Mouse (Mus musculus): Measurements from ENCODE around the gene Rpl38. TPM values are rescaled to one million over a fixed set of nuclear protein-coding genes. Genes with fewer than 3 reads are reported as not detected.

Rpl38 gene
- total RNA-seq, 2 experiments from 2014 or later = 1,092 to 1,268 TPM

DNA sequence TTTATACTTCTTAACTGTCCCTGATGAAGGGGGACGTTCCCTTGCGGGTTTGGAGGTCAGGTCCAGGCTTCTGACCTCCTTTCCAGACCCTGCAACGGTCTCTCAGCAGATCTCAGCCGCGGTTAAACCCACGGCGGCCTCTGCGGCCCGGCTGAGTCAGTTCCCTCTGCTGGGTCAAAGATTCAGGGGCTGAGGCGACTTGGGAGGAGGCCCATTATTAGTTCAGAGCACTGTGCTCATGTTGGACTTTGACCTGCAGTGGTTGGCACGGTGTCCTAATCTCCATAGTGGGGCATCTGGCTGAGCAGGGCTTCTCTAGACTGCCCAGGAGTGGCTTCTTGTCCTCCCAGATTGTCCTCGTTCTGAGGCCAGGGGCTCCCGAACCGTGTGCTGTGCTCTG lies 8.1 kb downstream of the Rpl38 start:
- DNase-seq (ENCODE audit: low spot score in 2 of 2) = peak in 1 of 2 experiments; percentile 59

DNA sequence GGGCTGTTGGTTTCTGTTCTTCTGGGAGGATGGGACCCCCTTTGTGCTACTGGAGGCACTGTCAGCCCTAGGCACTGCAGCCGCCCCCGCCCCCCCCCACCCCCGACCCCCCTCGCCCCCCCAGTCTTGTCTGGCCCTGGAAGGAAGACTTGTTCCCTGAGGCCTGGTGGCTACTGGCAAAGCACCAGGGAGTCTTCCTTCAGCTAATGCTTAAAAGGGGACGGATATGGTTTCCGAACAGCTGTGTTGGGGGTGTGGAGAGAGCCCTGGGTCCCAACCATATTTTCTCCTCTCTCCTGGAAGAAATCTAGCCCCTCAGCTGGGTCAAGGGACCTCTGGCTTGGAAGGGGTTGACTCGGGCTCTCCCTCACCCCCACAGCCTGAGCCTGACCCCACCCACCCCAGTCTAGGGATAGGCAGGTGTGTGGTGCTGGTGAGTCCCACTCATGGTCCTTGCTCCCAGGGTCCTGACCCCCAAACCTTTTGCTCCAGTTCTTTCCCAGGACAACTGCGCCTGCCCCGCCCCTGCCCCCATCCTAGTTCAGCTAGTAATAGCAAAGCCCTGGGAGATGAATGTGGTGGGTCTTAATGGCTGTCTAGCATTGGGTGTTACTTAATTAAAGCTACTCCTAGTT lies 8.7 kb downstream of the Rpl38 start:
- no peak for DNase-seq (ENCODE audit: low spot score in 2 of 2)

DNA sequence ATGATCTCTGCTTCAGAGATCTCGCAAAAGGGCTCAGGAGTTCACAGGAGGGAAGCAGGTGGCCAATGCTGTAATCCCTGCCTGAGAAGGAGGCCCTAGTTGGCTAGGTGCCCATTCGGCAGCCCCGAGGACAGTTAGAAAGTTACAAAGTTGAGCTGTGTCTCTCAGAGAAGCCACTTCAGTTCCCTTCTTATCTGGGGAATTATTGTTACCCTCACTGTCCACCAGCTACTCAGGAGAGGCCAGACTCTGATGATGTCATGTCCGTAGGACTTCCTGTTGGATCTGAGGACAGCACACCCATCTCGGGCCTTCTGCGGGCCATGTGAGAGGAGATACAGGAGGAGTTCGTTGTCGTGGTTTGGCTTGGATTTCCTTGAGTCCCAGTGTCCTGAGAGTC lies 11.3 kb downstream of the Rpl38 start:
- no peak for DNase-seq (ENCODE audit: low spot score in 2 of 2)

DNA sequence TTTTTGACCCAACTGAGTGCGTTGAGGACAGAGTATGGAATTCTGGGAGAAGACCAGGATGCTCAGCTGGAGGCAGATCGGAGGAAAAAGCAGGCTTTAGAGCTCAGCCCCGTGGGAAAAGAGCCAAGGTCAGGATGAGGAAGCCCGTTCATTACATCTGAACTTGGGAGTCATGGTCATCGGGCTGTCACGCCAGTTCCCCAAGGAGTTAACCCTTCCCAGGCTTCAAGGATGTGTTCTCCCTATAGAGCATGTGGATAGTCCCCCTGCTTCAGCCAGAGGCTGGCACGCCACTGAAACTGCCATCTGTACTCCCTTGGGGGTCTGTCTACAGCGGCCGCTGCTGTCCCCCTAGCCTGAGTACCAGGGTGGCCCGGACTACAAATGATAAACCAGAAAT lies 12.0 kb downstream of the Rpl38 start:
- DNase-seq (ENCODE audit: low spot score in 2 of 2) = peak in 1 of 2 experiments; percentile 64

DNA sequence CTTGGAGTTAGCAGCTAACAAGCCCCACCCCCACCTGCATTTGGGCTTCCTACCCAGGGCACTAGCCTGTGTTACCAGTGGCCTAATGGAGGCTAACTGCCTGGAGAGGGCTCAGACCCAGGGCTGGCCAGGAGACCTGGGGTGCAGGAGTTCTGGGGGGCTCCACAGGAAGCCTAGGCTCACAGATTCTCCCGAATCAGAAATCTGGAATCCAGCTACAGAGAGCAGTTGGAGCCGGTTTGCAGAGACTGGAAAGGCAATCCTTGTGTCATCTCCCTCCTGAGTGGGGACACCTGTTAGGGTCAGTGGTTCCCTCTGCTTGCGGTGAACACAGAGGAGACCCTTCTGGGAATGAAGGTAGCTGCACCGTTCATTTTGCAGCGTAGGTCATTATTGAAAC lies 12.7 kb downstream of the Rpl38 start:
- DNase-seq (ENCODE audit: low spot score in 2 of 2) = no peak

DNA sequence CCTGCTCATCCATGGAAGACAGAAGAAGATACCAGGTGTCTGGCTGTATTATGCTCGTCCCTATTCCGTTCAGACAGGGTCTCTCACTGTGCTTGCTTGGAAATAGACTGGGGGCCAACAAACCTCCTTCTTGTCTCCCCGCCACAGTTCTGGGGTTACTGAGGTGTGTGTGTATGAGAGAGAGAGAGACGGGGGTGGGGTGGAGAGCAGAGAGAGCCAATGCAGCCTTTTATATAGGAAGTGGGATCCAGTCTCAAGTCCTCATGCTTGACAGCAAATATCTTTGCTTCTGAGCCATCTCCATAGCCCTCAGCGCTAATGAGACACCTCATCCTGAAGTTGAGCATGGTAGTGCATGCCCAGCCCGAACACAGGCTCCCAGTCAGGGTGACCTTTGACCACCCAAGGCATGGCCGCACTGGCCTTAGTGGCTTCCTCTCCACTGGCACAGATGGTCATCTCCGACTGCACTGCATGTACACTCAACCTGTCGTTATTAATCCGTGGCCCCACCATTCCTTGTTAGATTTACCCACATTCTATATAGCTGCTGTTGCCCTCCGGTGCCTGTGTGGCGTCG lies 14.1 kb downstream of the Rpl38 start:
- no peak for DNase-seq (ENCODE audit: low spot score in 2 of 2)

DNA sequence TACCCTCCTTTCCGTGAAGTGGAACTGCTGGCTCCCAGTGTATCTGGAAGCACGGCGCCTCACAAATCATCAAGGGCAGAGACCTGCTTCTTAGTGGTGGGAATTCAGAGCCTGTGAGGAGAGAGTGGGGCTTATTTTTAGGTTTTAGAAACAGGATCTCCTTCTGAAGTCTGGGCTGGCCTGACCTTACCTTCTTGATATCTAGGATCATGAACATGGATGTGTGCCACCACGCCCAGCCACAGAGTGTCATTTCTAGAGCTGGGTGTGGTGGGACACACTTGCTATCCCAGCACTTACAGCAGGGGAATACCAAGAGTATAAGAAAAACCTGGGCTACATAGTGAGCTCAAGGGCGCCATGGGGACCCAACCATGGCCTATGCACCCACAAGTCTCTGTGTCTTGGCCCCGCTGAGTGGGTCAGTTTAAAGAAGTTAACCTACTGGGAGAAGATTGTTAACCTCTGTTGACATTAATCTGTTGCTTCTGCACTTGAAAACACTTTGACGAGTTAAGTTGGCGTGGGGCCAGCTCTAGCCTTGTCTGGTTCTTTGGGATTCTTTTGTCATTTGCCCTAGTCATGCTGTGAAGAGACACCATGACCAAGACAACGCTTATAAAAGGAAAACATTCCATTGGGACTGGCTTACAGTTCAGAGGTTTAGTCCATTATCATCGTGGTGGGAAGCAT lies 14.9 kb downstream of the Rpl38 start:
- DNase-seq (ENCODE audit: low spot score in 2 of 2) = no peak

DNA sequence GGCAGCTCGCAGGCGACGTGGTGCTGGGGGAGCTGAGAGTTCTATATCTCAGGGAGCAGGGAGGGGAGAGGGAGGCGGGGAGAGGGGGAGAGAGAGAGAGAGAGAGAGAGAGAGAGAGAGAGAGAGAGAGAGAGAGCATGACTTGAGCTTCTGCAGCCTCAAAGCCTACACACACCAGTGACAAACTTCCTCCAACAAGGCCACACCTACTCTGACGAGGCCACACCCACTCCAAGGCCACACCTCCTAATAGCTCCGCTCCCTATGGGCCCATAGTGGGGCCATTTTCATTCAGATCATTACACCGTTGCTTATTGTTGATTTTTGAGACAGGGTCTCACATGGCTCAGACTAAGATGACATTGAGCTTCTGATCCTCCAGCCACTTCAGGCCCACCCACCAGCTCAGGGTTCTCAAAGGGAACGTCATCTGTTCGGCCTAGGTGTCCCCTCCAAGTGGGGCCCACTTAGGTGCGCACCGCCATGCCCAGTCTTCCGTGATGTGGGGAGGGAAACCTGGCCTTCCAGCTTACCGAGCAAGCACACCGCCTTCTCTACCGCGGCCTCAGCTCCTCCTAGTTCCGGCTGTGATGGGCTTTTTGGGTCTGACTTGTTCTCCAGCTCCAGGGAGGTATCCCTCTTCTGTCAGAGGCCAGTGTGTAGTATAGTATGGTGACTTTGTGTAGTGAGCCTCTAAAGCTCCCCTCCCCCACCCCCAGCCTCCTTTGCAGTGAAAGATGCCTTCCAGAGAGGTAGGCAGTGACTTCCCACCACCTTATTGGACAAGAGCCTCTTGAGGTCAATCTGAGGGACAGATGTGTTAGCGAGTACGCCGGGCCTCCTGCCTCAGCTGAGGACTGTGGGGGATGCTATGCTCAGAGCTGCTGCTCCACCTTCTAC lies 15.6 kb downstream of the Rpl38 start:
- DNase-seq (ENCODE audit: low spot score in 2 of 2) = no peak

DNA sequence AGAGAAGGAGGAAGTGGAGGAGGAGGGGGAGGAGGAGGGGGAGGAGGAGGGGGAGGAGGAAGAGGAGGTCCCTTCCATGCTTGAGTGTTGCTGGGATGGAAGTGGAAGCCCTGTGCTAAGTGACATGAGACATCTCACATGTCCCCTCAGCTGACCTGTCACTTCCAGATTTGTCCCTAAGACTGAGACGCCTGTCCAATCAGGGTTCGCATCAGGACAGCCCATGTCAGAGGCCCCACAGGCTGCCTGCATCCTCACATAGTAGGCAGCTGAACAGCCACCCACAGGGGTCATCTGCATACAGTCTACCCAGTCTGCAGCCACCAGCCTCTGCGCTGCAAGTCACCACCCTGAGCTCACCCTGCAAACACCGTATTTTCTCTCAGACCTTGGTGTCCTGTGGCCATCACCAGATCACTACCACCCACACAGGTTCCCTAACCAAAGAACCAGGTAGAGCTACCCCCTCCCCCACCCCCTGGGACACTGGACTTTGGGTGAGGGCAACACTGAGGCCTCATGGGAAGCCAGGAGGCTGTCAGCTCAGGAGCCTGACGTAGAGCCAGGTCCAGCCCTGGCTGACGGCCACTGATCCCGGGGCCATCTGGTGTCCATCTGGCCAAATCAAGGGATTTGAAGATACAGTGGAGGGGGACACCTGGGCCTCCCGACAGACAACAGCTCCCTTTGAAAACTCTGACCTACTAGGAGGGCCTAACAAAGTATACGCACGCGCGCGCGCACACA lies 16.5 kb downstream of the Rpl38 start:
- no peak for DNase-seq (ENCODE audit: low spot score in 2 of 2)

DNA sequence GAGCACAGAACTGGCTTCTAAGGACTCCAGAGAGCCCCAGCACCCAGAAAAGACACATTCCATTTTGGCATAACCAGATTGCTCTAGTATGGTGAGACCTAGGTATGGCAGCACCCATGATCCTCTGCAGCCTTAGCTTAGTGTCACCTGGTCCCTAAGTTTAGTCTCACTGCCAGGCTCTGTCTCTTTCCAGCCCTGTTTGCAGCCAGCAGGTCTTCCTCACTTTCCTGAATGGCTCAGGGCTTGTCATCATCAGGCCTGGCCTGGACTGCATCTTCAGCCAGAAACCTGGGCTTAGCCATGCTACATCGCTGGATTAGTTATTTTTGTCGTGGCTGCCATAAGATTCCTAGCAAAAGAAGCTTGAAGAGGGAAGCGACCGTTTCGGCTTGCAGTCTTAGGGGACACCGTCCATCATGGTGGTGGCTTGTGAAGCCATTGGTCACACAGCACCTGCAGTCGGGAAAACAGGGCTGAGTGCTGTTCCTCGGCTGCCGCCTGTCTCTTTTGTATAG lies 17.3 kb downstream of the Rpl38 start:
- DNase-seq (ENCODE audit: low spot score in 2 of 2) = no peak

DNA sequence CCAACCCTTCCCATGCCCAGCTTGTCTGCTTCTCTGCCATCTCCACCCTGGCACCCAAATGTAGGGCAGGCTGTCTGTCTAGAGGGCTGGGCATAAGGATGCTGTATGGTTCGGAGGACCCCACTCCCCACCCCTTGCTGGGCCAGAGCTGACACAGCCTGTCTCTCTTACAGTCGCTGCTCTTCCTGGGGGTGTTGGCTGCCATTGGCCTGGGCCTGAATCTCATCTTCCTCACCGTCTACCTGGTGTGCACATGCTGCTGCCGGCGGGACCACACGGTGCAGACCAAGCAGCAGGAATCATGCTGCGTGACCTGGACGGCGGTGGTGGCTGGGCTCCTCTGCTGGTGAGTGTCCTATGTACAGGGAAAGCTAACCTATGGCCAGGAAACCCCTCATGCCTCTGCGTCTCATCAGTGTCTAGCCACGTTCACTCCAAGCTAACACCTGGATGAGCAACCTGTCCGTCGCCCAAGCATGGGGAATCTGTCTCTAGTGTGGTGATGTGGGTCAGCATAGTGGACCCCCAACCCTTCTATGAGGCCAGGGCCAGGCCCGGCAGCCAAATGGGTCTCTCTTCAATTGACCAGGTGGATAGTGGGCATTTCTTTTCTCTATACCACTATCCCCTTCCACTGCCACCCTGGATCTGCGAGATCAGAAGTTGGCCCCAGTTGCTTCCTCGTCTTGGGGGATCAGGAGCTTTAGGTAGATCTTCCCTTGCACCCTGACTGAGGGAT lies 18.1 kb downstream of the Rpl38 start:
- DNase-seq (ENCODE audit: low spot score in 2 of 2) = no peak

DNA sequence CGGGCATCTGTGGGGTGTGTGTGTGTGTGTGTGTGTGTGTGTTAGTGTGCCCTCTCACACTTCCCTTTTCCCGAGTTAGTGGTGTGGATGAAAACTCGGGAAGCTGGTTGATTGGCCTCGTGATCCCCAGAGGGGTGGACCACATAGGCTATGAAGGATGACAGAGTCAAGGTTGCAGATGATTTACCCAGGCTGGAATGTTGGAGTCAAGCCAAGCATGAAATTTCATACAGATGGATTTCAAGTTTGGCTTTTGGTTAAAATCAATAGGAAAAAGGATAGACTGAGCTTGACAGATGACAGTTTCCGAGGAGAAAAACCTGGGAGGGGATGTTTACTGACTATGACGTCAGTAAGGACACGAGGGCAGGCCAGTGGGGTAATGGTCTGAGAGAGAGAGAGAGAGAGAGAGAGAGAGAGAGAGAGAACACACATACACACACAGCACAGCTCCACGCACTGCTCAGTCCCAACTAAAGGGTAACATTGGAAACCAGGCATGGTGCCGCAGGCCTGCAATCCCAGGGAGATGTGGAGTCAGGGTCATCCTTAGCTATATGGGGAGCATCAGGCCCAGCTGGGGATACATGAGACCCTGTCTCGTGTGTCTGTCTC lies 19.4 kb downstream of the Rpl38 start:
- no peak for DNase-seq (ENCODE audit: low spot score in 2 of 2)

DNA sequence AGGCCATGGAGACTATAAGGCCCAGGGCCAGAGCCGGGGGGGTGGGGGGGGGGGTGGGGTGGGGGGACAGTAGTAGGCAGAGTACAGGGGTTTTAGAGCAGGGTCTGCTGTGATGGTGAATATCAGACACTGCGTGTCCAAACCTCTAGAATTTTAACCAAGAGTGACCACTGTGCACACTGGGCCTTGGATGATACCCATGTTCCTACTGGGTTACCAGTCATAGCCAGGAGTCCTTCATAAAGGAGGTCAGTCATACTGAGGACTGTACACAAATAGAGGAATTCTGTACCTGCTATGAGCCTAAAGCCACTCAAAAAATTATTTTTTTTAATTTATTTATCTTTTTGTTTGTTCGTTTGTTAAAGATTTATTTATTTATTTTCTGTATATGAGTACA lies 20.4 kb downstream of the Rpl38 start:
- DNase-seq (ENCODE audit: low spot score in 2 of 2) = no peak

DNA sequence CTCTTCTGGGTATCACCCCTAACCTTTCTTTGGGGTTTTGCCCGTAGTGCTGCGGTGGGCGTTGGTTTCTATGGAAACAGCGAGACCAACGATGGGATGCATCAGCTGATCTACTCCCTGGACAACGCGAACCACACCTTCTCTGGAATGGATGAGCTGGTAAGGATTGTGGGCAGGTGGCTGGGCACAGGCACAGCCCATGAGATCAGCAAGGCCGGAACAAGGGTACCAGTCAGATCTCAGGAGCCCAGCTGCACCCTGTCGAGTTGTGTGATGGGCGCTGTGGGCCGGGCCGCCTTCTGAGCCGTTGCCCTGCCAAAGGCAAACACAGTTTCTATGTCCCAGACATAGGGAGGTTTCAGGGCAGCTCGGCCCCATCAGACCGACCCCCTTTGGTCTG lies 21.9 kb downstream of the Rpl38 start:
- DNase-seq (ENCODE audit: low spot score in 2 of 2) = no peak

DNA sequence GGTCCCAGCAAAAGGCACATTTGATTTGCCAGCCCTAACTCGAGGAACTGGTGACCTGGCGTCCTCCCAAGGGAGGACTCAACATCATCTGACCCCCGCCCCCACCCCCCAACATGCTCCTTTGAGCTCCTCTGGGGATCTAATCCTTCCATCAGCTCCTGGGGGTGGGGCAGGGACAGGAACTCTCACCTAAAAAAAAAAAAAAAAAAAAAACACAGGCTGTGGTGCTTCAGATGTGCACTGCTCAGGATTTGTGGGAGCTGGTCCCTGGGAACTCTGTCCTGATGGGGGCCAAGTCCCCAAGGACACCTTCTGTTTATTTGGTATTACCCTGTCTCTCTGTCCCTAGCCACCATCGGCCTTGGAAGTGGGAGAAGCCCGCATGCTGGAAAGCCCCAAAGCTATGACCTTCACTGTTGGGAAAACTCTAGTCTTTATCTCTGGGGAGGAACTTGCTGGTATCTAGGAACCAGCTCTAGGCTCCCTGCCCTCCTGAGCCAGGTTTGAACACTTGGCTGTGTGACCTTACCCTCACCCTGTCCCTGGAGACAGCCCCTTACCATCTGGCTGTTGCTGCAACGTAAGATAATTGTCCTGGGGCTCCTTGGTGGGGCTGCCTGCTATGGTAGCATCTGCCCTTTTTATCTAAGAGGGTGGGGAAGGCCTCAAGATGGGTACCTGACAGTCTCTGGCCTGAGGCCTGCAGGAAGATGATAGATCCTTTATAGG lies 23.3 kb downstream of the Rpl38 start:
- DNase-seq (ENCODE audit: low spot score in 2 of 2) = no peak

DNA sequence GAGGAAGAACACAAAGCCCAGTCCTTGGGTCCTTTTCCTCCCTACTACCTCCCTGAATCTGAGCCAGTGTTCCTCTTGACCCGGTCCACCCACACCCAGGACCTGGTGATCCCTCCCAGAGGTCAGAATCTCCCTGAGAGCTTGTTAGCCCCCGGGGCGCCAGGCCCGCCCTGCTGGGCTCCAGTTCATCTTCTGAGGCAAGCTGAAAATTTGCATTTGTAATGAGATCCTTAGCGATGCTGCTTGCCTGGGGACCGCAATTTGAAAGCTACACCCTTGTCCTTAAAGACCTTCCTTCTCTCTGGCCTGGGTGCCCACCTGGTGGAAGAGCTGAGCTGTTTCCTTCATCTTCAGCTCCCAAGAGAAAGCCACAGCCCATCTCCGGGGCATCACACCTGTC lies 24.3 kb downstream of the Rpl38 start:
- no peak for DNase-seq (ENCODE audit: low spot score in 2 of 2)

DNA sequence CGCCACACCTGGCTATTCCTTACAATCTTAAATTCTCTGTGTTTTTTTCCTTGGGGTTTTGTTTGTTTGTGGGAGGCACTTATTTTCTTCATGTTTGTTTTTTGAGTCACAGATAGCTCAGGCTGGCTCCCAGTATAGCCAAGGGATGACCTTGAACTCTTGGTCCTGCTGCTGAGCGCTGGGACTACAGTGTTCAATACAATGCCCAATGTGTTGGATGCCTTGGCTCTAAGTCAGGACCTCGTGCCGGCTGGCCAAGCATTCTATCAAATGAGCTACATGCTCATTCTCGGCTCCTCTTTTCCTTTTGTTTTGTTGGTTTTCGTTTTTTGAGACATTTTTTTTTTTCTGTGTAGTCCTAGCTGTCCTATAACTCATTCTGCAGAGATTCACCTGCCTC lies 25.1 kb downstream of the Rpl38 start:
- no peak for DNase-seq (ENCODE audit: low spot score in 2 of 2)

DNA sequence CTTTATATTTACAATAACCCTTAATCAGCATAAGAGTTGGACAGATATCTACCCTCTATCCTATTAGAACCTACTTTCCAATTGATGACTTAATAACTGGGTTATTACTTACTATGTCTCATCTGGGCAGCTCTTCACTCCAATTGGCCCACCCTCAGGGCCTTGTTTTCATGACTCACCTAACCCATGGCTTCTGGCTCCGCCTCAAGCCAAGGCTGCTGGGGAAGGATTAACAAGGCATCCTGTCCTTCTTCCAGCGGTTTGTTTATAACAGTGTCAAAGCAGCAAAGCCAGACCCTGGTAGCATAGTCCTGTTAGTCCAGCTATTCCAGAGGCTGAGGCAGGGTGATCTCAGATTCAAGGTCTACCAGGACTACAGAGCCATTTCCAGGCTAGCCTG lies 26.1 kb downstream of the Rpl38 start:
- no peak for DNase-seq (ENCODE audit: low spot score in 2 of 2)

DNA sequence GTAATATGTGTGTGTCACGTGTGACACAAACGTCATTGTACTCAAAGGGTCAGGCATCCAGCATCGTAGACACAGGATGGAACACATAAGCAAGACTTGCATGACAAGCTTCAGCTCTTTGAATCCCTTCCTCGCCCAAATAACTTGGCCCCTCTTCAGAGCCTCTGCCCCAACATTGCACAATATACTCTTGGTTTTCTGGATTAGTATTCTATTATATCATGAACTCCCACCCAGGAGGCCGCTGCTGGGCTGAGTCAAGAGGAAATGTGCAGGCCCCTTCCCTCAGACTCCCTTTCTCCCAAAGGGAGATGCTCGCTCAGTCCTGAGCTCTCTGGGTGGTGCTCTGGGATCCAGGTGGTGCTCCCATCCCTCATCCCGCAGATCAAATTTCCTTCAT lies 30.2 kb downstream of the Rpl38 start:
- no peak for DNase-seq (ENCODE audit: low spot score in 2 of 2)

Data from adrenal gland, adult 18-20 months (tissue).